Mouse (Mus musculus) liver, adult 2 months (tissue): ENCODE measurements around the gene Hfm1. TPM values are rescaled to one million over a fixed set of nuclear protein-coding genes. Genes with fewer than 3 reads are reported as not detected.

ENCODE experiments used
- DNase-seq: peaks from one replicate; pipeline ENCODE4 v3.0.0-alpha.2; 2011; ENCODE audit warnings: low read depth, low spot score; ENCODE audit errors: extremely low read depth
- H3K27ac ChIP-seq: fragments of 200-500 bp; replicated peaks from 2 replicates; pipeline ENCODE4 v1.5.1; 2012; ENCODE audit warnings: low read depth, mild to moderate bottlenecking, control low read depth, inconsistent platforms, low read length; ENCODE audit not compliant: insufficient read depth
- H3K27me3 ChIP-seq: fragments of 200-500 bp; 2 replicates; pipeline ENCODE4 v1.6.1; 2012; ENCODE audit warnings: mild to moderate bottlenecking, moderate library complexity, low read length, inconsistent platforms; ENCODE audit not compliant: control insufficient read depth, insufficient read depth
- H3K36me3 ChIP-seq: fragments of 200-500 bp; 2 replicates; pipeline ENCODE4 v1.6.1; 2012; ENCODE audit warnings: low read length, inconsistent platforms; ENCODE audit not compliant: control insufficient read depth, insufficient read depth
- H3K4me1 ChIP-seq: fragments of 200-500 bp; 2 replicates; pipeline ENCODE4 v1.6.1; 2011; ENCODE audit warnings: low read length; ENCODE audit not compliant: control insufficient read depth, insufficient read depth
- H3K4me3 ChIP-seq: fragments of 200-500 bp; 2 replicates; pipeline ENCODE4 v1.5.1; 2011; ENCODE audit warnings: low read depth, mild to moderate bottlenecking, control low read depth, low read length, moderate library complexity; ENCODE audit not compliant: insufficient read depth
- H3K79me2 ChIP-seq: fragments of 200-500 bp; 2 replicates; pipeline ENCODE4 v1.6.1; 2012; ENCODE audit warnings: inconsistent platforms, mild to moderate bottlenecking, low read length, moderate library complexity; ENCODE audit not compliant: control insufficient read depth, insufficient read depth
- H3K9ac ChIP-seq: fragments of 200-500 bp; 2 replicates; pipeline ENCODE4 v1.6.1; 2012; ENCODE audit warnings: low read depth, mild to moderate bottlenecking, control low read depth, inconsistent platforms, low read length
- CTCF ChIP-seq: fragments of 200-500 bp; IDR thresholded peaks from 2 replicates; pipeline ENCODE4 v1.5.1; 2011; ENCODE audit warnings: low read depth, low read length, control low read depth
- POLR2A ChIP-seq: fragments of 200-500 bp; IDR thresholded peaks from 2 replicates; pipeline ENCODE4 v1.6.1; 2011; ENCODE audit warnings: low read length, control low read depth; ENCODE audit not compliant: insufficient read depth; ENCODE audit errors: extremely low read depth
- WGBS: fragments of 180-500 bp; shearing (Covaris S2); methylation state at CpG from one replicate; pipeline ENCODE4 v1.1.7; 2018; 5-methylcytosine and 5-hydroxymethylcytosine counted together
- polyA plus RNA-seq: library from polyadenylated mRNA; depleted of rRNA; stranded (reverse); fragments of >200 nt; gene quantifications from 2 replicates; pipeline ENCODE4 v1.2.3, GENCODE M21; 2012
- total RNA-seq: library from RNA; depleted of rRNA; stranded (reverse); fragments of >200 nt; gene quantifications from 2 replicates; pipeline ENCODE4 v1.2.3, GENCODE M21; 2014

The Hfm1 gene
- total and polyA plus RNA-seq, 2 experiments, result not detected

DNA sequence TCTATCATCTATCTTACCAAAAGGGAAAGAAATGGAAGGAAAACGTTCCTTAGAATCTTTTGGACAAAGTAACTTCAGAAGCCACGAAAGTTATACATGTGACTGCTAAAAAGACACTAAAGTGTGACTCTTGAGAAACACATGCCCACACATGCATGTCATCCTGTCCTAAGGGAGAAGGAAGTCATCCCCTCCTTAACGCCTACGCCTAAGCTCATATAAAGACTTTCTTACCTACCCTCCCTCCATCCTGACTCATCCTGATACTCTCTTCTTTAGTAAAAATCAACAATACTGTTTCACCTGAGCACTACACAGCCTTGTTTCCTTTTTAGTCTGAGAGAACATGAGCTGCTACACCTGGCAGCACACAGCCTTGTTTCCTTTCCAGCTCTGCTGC, 40.6 kb downstream of the Hfm1 start:
- TF ChIP-seq POLR2A, result no peak
- TF ChIP-seq CTCF, result no peak
- no peak overlapping the region for H3K9ac ChIP-seq
- no peaks in the 10 kb centered on the region for H3K36me3 ChIP-seq
- WGBS, result 84% methylated on average over 4 of the region's 4 CpGs
- no peaks in the 10 kb centered on the region for H3K4me1 ChIP-seq
- H3K27ac ChIP-seq, result no peak overlapping the region
- H3K4me3 ChIP-seq, result no peak overlapping the region
- no peaks in the 10 kb centered on the region for H3K79me2 ChIP-seq
- DNase-seq, result no peak
- H3K27me3 ChIP-seq, result no peaks in the 10 kb centered on the region

DNA sequence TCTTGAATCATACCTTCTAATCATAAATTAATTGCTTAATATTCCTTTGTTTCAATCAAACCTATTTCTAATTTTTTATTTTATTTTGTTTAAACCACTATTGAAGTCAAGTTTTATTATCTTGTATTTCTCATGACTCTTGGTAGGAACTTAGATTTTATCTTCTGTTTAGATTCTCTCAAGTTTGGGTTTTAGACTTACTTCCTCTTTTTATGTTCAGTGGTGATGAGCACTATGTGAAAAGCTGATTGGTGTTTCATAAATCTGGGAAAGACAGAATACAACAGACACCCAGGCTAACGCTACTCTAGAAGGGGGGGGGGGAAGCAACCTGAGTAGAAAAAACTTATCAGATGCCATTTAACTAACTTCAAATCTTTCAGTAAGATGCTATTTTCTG, 49.7 kb downstream of the Hfm1 start:
- Histone ChIP-seq H3K79me2 (no peaks in the 10 kb centered on the region), H3K36me3 (no peaks in the 10 kb centered on the region)
- DNase-seq, result no peak

DNA sequence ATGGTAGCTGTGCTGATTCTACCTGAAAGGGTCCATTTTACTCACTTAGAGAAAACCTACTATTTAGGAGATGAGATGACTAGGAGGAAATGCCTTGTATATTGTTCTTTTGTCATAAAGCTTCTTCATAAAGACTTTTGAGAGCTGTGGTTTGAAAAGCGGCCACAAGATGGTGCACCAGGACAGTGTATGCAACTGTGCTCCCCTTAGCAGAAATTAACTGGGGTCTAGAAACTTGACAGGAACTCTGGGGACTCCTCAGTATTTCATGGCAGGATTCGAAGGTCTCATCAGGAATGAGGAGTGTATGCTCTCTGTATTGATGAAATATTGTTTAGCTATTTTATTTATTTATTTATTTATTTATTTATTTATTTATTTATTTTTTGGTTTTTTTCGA, 65.7 kb downstream of the Hfm1 start:
- 37% methylated on average over 3 of the region's 3 CpGs for WGBS
- H3K4me3 ChIP-seq, result no peak overlapping the region
- peak; percentile 24 for DNase-seq
- TF ChIP-seq POLR2A (no peak), CTCF (peak; percentile 43; the same call in 1 of the 2 replicates)
- no peaks in the 10 kb centered on the region for H3K4me1 ChIP-seq
- H3K36me3 ChIP-seq, result no peaks in the 10 kb centered on the region
- H3K9ac ChIP-seq, result no peak overlapping the region
- H3K27ac ChIP-seq, result no peak overlapping the region
- no peaks in the 10 kb centered on the region for H3K27me3 ChIP-seq
- no peaks in the 10 kb centered on the region for H3K79me2 ChIP-seq

More for the DNA sequence above, 49.7 kb downstream of the Hfm1 start:
- Histone ChIP-seq H3K4me1 (no peaks in the 10 kb centered on the region), H3K27me3 (no peaks in the 10 kb centered on the region), H3K27ac (no peak overlapping the region), H3K9ac (no peak overlapping the region), H3K4me3 (no peak overlapping the region)
- 78% methylated on average over 1 of the region's 1 CpGs for WGBS
- TF ChIP-seq POLR2A, result no peak
- TF ChIP-seq CTCF, result no peak

DNA sequence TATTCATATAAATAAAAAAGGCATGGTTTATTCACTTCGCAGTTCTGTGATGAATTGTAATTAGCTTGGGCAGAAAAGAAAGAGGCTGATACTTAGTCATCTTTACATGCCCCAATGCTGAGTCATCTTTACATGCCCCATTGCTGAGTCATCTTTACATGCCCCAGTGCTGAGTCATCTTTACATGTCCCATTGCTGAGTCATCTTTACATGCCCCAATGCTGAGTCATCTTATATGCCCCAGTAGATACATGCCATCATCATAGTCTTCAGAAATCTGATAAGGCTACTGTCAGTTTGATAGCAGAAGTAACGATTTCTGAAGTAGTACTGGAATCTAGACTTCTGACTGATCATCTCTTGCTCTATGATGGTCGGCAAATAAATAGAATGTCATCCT, 72.8 kb downstream of the Hfm1 start:
- H3K27me3 ChIP-seq, result no peaks in the 10 kb centered on the region
- no peak overlapping the region for H3K4me3 ChIP-seq
- H3K4me1 ChIP-seq, result no peaks in the 10 kb centered on the region
- no peak overlapping the region for H3K9ac ChIP-seq
- TF ChIP-seq CTCF (no peak), POLR2A (no peak)
- no peaks in the 10 kb centered on the region for H3K79me2 ChIP-seq
- 88% methylated on average over 3 of the region's 3 CpGs for WGBS
- no peak overlapping the region for H3K27ac ChIP-seq
- H3K36me3 ChIP-seq, result no peaks in the 10 kb centered on the region
- no peak for DNase-seq

DNA sequence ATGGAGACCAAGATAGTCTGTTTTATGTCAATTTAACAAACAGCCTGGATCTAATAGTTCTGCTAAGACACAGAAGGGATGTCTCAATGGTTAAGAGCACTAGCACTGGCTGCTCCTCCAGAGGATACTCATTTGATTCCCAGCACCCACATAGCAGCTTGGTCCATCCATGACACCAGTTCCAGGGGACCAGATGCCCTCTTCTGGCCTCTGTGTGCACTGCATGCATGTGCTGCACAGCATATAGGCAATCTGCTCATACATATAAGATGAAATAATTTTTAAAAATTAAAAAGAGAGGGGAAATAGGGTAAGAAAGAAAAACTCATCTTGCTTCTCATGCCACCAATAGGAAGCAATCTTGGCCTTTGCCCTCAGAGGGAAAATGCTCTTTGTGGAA, 79.1 kb downstream of the Hfm1 start:
- DNase-seq, result no peak

DNA sequence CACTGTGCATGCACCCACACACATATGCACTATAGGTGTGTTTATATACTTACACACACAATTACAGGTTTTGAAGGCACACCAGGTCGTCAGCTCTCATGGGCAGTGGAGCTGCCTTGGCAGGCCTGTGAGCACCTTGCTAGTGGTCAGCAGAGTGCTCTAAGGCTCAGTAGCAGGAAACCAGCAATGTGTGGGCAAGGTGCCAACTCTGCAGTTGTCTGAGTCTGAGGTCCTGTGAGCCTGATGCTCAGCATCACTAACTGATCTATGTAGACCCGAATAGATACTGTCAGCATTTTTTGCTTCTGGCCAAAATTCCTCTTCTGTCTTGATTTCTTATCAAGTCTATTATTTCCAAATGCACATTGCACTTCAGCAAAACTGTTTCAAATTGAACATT, 82.2 kb downstream of the Hfm1 start:
- WGBS, result 73% methylated on average over 2 of the region's 2 CpGs

More for the DNA sequence above, 79.1 kb downstream of the Hfm1 start:
- Histone ChIP-seq H3K4me1 (no peaks in the 10 kb centered on the region), H3K27me3 (no peaks in the 10 kb centered on the region), H3K27ac (no peak overlapping the region), H3K79me2 (no peaks in the 10 kb centered on the region), H3K9ac (no peak overlapping the region), H3K36me3 (no peaks in the 10 kb centered on the region), H3K4me3 (no peak overlapping the region)
- TF ChIP-seq CTCF, result peak; percentile 40; the same call in 1 of the 2 replicates
- no peak for TF ChIP-seq POLR2A

More for the DNA sequence above, 82.2 kb downstream of the Hfm1 start:
- H3K4me1 ChIP-seq, result no peaks in the 10 kb centered on the region
- H3K4me3 ChIP-seq, result no peak overlapping the region
- no peaks in the 10 kb centered on the region for H3K79me2 ChIP-seq
- H3K36me3 ChIP-seq, result no peaks in the 10 kb centered on the region
- no peak for TF ChIP-seq CTCF
- no peak for TF ChIP-seq POLR2A
- no peak overlapping the region for H3K9ac ChIP-seq
- no peak overlapping the region for H3K27ac ChIP-seq
- H3K27me3 ChIP-seq, result no peaks in the 10 kb centered on the region
- no peak for DNase-seq
